Mouse (Mus musculus): ENCODE measurements around the gene Arid1b.

- TF ChIP-seq CTCF (IDR thresholded peaks at IDR 0.05): no peak
- TF ChIP-seq EP300 (IDR thresholded peaks at IDR 0.05): no peak
Measured at GRCm38 (mm10) chr17:5198252-5198651, 204.1 kb downstream of the Arid1b start.

All from lung, postnatal 0 days (tissue).